Mouse (Mus musculus) kidney, postnatal 0 days (tissue): ENCODE results near the gene Psma7. TPM values are rescaled to one million over a fixed set of nuclear protein-coding genes. Genes with fewer than 3 reads are reported as not detected.

Source experiments
- ATAC-seq: fragments of 200-750 bp; cut with Nextera tagmentation; replicated peaks from 2 replicates; pipeline ENCODE4 v1.8.0; 2017; ENCODE audit warnings: low read depth, moderate number of reproducible peaks, moderate TSS enrichment, moderate library complexity; ENCODE audit not compliant: low FRiP score
- DNase-seq: peaks from one replicate; pipeline ENCODE4 v3.0.0-alpha.2; 2016; ENCODE audit warnings: low spot score
- H3K27ac ChIP-seq: fragments of 300-500 bp; sonication (generic); 2 replicates; pipeline ENCODE4 v1.5.1; 2014; ENCODE audit warnings: mild to moderate bottlenecking
- H3K27me3 ChIP-seq: fragments of 300-500 bp; sonication (generic); 2 replicates; pipeline ENCODE4 v1.6.1; 2014; ENCODE audit warnings: low read length, mixed read lengths; ENCODE audit not compliant: insufficient read depth
- H3K36me3 ChIP-seq: fragments of 300-500 bp; sonication (generic); 2 replicates; pipeline ENCODE4 v1.6.1; 2014; ENCODE audit warnings: low read length, mixed read lengths; ENCODE audit not compliant: insufficient read depth
- H3K4me1 ChIP-seq: fragments of 300-500 bp; sonication (generic); replicated peaks from 2 replicates; pipeline ENCODE4 v1.6.1; 2014; ENCODE audit warnings: antibody characterized with exemption, low read length, mixed read lengths; ENCODE audit not compliant: insufficient read depth
- H3K4me2 ChIP-seq: fragments of 300-500 bp; sonication (generic); 2 replicates; pipeline ENCODE4 v1.6.1; 2014; ENCODE audit warnings: mild to moderate bottlenecking, low read length, moderate library complexity, mixed read lengths
- H3K4me3 ChIP-seq: fragments of 300-500 bp; sonication (generic); replicated peaks from 2 replicates; pipeline ENCODE4 v1.5.1; 2014; ENCODE audit warnings: low read depth, low read length
- H3K9ac ChIP-seq: fragments of 300-500 bp; sonication (generic); 2 replicates; pipeline ENCODE4 v1.6.1; 2014; ENCODE audit warnings: low read depth, low read length
- H3K9me3 ChIP-seq: fragments of 300-500 bp; sonication (generic); replicated peaks from 2 replicates; pipeline ENCODE4 v1.6.1; 2016; ENCODE audit warnings: low read length, inconsistent platforms, mixed read lengths
- CTCF ChIP-seq: IDR thresholded peaks from 2 replicates; pipeline ENCODE4 v1.5.1; 2016; ENCODE audit warnings: antibody characterized with exemption, low read depth, mild to moderate bottlenecking, moderate library complexity
- WGBS: fragments of 180-500 bp; shearing (Covaris S2); extraction: QIAGEN DNeasy Blood & Tissue Kit; methylation state at CpG from one replicate; pipeline ENCODE4 v1.1.7; 2014; 5-methylcytosine and 5-hydroxymethylcytosine counted together
- polyA plus RNA-seq: library from polyadenylated mRNA; unstranded; fragments of >200 nt; fragmentation: Nextera tagmentation; extraction: Ambion mirVana; gene quantifications from 2 replicates; pipeline ENCODE4 v1.2.1, GENCODE M21; 2015

The Psma7 gene
- polyA plus RNA-seq, 1 experiment from 2014 or later = 641 TPM

DNA sequence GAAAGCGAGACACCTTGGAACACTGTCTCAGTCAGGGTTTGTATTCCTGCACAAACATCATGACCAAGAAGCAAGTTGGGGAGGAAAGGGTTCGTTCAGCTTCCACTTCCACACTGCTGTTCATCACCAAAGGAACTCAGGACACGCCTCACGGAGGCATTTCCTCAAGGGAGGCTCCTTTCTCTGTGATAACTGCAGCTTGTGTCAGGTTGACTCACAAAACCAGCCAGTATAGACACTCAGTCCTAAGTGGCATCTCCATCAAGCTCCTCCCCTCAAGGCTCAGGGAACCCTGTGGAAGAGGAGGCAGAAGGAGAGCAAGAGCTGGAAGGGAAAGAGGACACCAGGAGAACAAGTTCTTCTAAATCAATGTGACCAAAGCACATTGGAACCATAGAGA is 43.8 kb downstream of the Psma7 start:
- DNase-seq = no peak
- TF ChIP-seq CTCF = no peak

DNA sequence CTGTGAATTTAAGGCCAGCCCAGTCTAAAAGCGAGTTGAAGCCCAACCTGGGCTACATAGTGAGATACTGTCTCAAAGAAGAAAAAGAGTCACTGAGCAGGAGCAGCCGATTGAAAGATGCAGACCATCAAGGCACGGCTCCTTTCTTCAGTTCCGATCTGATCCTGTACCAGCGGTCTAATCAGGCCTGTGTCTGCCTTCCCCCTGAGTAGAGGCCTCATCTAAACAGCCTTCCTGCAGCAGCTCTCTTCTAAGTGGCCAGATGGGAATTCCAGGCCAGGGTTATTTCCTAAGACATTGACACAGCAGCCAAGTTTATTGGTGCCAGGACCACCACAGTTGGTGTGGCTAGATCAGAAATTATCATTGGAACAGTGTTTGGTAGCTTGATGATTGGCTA is 49.2 kb downstream of the Psma7 start:
- H3K4me1 ChIP-seq = no peaks in the 10 kb centered on the region
- H3K36me3 ChIP-seq = no peaks in the 10 kb centered on the region
- ATAC-seq (no peak), DNase-seq (no peak)
- 83% methylated on average over 5 of the region's 5 CpGs for WGBS
- H3K27me3 ChIP-seq = no peaks in the 10 kb centered on the region
- H3K4me3 ChIP-seq = no peak overlapping the region
- H3K4me2 ChIP-seq = no peak overlapping the region
- no peaks in the 10 kb centered on the region for H3K9me3 ChIP-seq
- TF ChIP-seq CTCF = no peak
- H3K9ac ChIP-seq = no peak overlapping the region
- no peak overlapping the region for H3K27ac ChIP-seq

More for the DNA sequence above, 43.8 kb downstream of the Psma7 start:
- whole genome bisulfite sequencing = 63% methylated on average over 4 of the region's 4 CpGs
- H3K36me3 ChIP-seq = no peaks in the 10 kb centered on the region
- H3K27me3 ChIP-seq = no peaks in the 10 kb centered on the region
- no peaks in the 10 kb centered on the region for H3K9me3 ChIP-seq
- no peak overlapping the region for H3K4me2 ChIP-seq
- no peak overlapping the region for H3K4me3 ChIP-seq
- H3K4me1 ChIP-seq = no peaks in the 10 kb centered on the region
- no peak for ATAC-seq
- H3K9ac ChIP-seq = no peak overlapping the region
- no peak overlapping the region for H3K27ac ChIP-seq

DNA sequence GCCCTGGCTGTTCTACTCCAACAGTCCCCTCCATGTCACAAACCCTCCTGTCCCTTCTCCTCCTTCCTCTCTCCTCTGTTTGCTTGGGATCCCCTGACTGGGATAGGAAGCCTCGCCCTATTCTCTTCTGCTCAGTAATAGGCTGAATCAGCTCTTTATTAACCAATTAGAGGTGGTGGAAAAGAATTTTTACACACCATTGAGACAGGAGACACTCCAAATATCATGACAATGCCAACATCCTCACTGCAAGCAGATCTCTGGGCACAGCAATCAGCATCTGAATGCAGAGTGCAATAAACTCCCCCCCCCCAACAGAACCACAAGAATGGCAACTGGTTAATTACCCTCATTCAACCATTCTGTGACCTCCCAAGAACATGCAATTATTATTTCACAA is 53.1 kb downstream of the Psma7 start:
- H3K27ac ChIP-seq = no peak overlapping the region
- H3K4me3 ChIP-seq = no peak overlapping the region
- no peaks in the 10 kb centered on the region for H3K4me1 ChIP-seq
- no peak overlapping the region for H3K4me2 ChIP-seq
- WGBS = 50% methylated on average over 1 of the region's 1 CpGs
- TF ChIP-seq CTCF = no peak
- H3K9ac ChIP-seq = no peak overlapping the region
- H3K36me3 ChIP-seq = no peaks in the 10 kb centered on the region
- H3K27me3 ChIP-seq = no peaks in the 10 kb centered on the region
- no peaks in the 10 kb centered on the region for H3K9me3 ChIP-seq
- no peak for DNase-seq
- ATAC-seq = no peak

DNA sequence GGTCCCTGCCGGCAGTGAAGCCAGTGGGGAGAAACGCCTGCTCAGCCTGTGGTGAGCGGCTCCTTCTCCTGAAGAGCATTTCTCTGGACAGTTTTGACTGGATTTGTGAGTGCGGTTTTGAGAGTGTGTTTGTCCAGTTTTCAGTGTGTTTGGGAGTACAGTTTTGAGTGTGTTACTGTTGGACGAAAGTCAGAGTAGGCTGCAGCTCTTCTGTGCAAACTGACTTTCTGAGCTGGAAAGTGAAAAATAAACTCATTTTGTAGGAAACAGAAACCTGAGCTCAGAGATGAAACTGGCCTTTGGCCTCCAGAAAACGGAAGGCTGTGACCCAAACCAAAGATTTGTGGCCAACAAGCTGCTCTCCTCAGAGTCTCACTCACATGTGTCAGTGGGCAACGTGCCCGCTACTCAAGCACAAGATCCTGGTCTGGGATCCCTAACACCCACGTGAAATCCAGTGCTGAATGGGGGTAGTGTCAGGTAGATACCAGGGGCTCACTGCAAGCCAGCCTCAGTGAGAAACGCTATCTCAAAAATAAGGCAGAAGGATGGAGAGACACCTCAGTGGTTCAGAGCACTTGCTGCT is 55.7 kb downstream of the Psma7 start:
- no peak for DNase-seq
- 53% methylated on average over 10 of the region's 10 CpGs for whole genome bisulfite sequencing

More for the DNA sequence above, 55.7 kb downstream of the Psma7 start:
- Histone ChIP-seq H3K27ac (no peak overlapping the region), H3K27me3 (no peaks in the 10 kb centered on the region), H3K4me2 (no peak overlapping the region), H3K9me3 (no peaks in the 10 kb centered on the region), H3K9ac (no peak overlapping the region), H3K4me3 (no peak overlapping the region), H3K4me1 (no peaks in the 10 kb centered on the region), H3K36me3 (no peaks in the 10 kb centered on the region)
- no peak for TF ChIP-seq CTCF
- no peak for ATAC-seq

Other genes with a start within 250 kb of the Psma7 start
- gene Taf4, start 65.8 kb downstream of the Psma7 start, polyA plus RNA-seq = 3.3 and 3.5 TPM in 2 replicates
- 9.3 and 10.4 TPM in 2 replicates for gene Lsm14b, start 17.4 kb downstream of the Psma7 start, polyA plus RNA-seq
- gene Ss18l1, start 76 bp upstream of the Psma7 start, polyA plus RNA-seq = 3.9 and 4.2 TPM in 2 replicates
- gene Mtg2, start 28.2 kb upstream of the Psma7 start, polyA plus RNA-seq = 18.6 and 19.3 TPM in 2 replicates
- not detected in 2 replicates for gene Hrh3, start 62.1 kb upstream of the Psma7 start, polyA plus RNA-seq
- gene Osbpl2, start 76.9 kb upstream of the Psma7 start, polyA plus RNA-seq = 33.4 and 34.7 TPM in 2 replicates
- gene Adrm1, start 129.1 kb upstream of the Psma7 start, polyA plus RNA-seq = 170 and 185 TPM in 2 replicates
- gene Lama5, start 183.4 kb upstream of the Psma7 start, polyA plus RNA-seq = 48.6 and 62.4 TPM in 2 replicates
- gene Rps21, start 214.9 kb upstream of the Psma7 start, polyA plus RNA-seq = 737 and 848 TPM in 2 replicates
- gene Cables2, start 231.1 kb upstream of the Psma7 start, polyA plus RNA-seq = 12.0 and 13.1 TPM in 2 replicates
- 0.29 and 0.33 TPM in 2 replicates for gene Rbbp8nl, start 247.4 kb upstream of the Psma7 start, polyA plus RNA-seq